Mouse (Mus musculus): ENCODE data around the gene Col2a1. TPM values are rescaled to one million over a fixed set of nuclear protein-coding genes. Genes with fewer than 3 reads are reported as not detected.

Col2a1 gene
- polyA plus RNA-seq, 1 experiment from 2014 or later: 14.8 TPM

- ATAC-seq (replicated peaks; ENCODE audit: low FRiP score, low read depth): no peak
- no peak overlapping the region for H3K27ac ChIP-seq
- H3K9ac ChIP-seq (ENCODE audit: low read depth, low read length): no peak overlapping the region
- no peaks in the 10 kb centered on the region for H3K36me3 ChIP-seq (ENCODE audit: insufficient read depth, low read length)
- 91% methylated on average over 2 of the region's 2 CpGs for WGBS
- no peaks in the 10 kb centered on the region for H3K27me3 ChIP-seq (ENCODE audit: insufficient read depth, low read length)
- H3K4me3 ChIP-seq (replicated peaks; ENCODE audit: low read depth, low read length): no peak overlapping the region
- no peak overlapping the region for H3K4me2 ChIP-seq (ENCODE audit: low read length)
- no peak for DNase-seq (ENCODE audit: low spot score)
- H3K4me1 ChIP-seq (replicated peaks; ENCODE audit: insufficient read depth, low read length): no peaks in the 10 kb centered on the region
- H3K9me3 ChIP-seq (replicated peaks; ENCODE audit: low read length): no peaks in the 10 kb centered on the region
- no peak for TF ChIP-seq CTCF (IDR thresholded peaks at IDR 0.05; ENCODE audit: low read depth)
Observed at GRCm38 (mm10) chr15:97940088-97940487, 64.4 kb downstream of the Col2a1 start.

GRCm38 (mm10) chr15:97938580-97938979 lies 65.9 kb downstream of the Col2a1 start:
- peak overlapping the region; percentile 40; the same call in 1 of the 2 replicates for H3K27ac ChIP-seq
- 41% methylated on average over 6 of the region's 6 CpGs for WGBS
- no peaks in the 10 kb centered on the region for H3K36me3 ChIP-seq (ENCODE audit: insufficient read depth, low read length)
- no peak overlapping the region for H3K4me3 ChIP-seq (replicated peaks; ENCODE audit: low read depth, low read length)
- H3K9me3 ChIP-seq (replicated peaks; ENCODE audit: low read length): no peaks in the 10 kb centered on the region
- H3K4me1 ChIP-seq (replicated peaks; ENCODE audit: insufficient read depth, low read length): no peaks in the 10 kb centered on the region
- no peaks in the 10 kb centered on the region for H3K27me3 ChIP-seq (ENCODE audit: insufficient read depth, low read length)
- H3K9ac ChIP-seq (ENCODE audit: low read depth, low read length): no peak overlapping the region
- DNase-seq (ENCODE audit: low spot score) (no peak), ATAC-seq (replicated peaks; ENCODE audit: low FRiP score, low read depth) (0 out of 2 replicates have a peak, but pooled peaks have one; percentile 15)
- TF ChIP-seq CTCF (IDR thresholded peaks at IDR 0.05; ENCODE audit: low read depth): no peak
- no peak overlapping the region for H3K4me2 ChIP-seq (ENCODE audit: low read length)

GRCm38 (mm10) chr15:97932441-97932840 lies 72.1 kb downstream of the Col2a1 start:
- no peak for TF ChIP-seq CTCF (IDR thresholded peaks at IDR 0.05; ENCODE audit: low read depth)
- ATAC-seq (replicated peaks; ENCODE audit: low FRiP score, low read depth) (0 out of 2 replicates have a peak, but pooled peaks have one; percentile 47), DNase-seq (ENCODE audit: low spot score) (no peak)
- H3K9me3 ChIP-seq (replicated peaks; ENCODE audit: low read length): no peaks in the 10 kb centered on the region
- WGBS: 50% methylated on average over 12 of the region's 12 CpGs
- no peaks in the 10 kb centered on the region for H3K36me3 ChIP-seq (ENCODE audit: insufficient read depth, low read length)
- H3K4me2 ChIP-seq (ENCODE audit: low read length): no peak overlapping the region
- no peak overlapping the region for H3K4me3 ChIP-seq (replicated peaks; ENCODE audit: low read depth, low read length)
- no peaks in the 10 kb centered on the region for H3K27me3 ChIP-seq (ENCODE audit: insufficient read depth, low read length)
- H3K9ac ChIP-seq (ENCODE audit: low read depth, low read length): no peak overlapping the region
- H3K4me1 ChIP-seq (replicated peaks; ENCODE audit: insufficient read depth, low read length): peaks cover 10% of the 10 kb centered on the region
- no peak overlapping the region; the same call in 1 of the 2 replicates for H3K27ac ChIP-seq

- Histone ChIP-seq H3K27me3 (ENCODE audit: insufficient read depth, low read length) (no peaks in the 10 kb centered on the region), H3K9me3 (replicated peaks; ENCODE audit: low read length) (no peaks in the 10 kb centered on the region), H3K36me3 (ENCODE audit: insufficient read depth, low read length) (no peaks in the 10 kb centered on the region), H3K27ac (no peak overlapping the region), H3K4me3 (replicated peaks; ENCODE audit: low read depth, low read length) (no peak overlapping the region), H3K4me2 (ENCODE audit: low read length) (no peak overlapping the region), H3K9ac (ENCODE audit: low read depth, low read length) (no peak overlapping the region), H3K4me1 (replicated peaks; ENCODE audit: insufficient read depth, low read length) (peaks cover 18% of the 10 kb centered on the region)
- DNase-seq (ENCODE audit: low spot score): no peak
- TF ChIP-seq CTCF (IDR thresholded peaks at IDR 0.05; ENCODE audit: low read depth): no peak
- 45% methylated on average over 13 of the region's 13 CpGs for WGBS
- ATAC-seq (replicated peaks; ENCODE audit: low FRiP score, low read depth): no peak; the same call in 1 of the 2 replicates
Observed at GRCm38 (mm10) chr15:97929259-97929824, 75.2 kb downstream of the Col2a1 start.

GRCm38 (mm10) chr15:97927821-97928220 lies 76.7 kb downstream of the Col2a1 start:
- no peak overlapping the region for H3K9ac ChIP-seq (ENCODE audit: low read depth, low read length)
- no peaks in the 10 kb centered on the region for H3K9me3 ChIP-seq (replicated peaks; ENCODE audit: low read length)
- H3K4me2 ChIP-seq (ENCODE audit: low read length): no peak overlapping the region
- WGBS: 50% methylated on average over 6 of the region's 6 CpGs
- H3K4me1 ChIP-seq (replicated peaks; ENCODE audit: insufficient read depth, low read length): peaks cover 18% of the 10 kb centered on the region
- H3K36me3 ChIP-seq (ENCODE audit: insufficient read depth, low read length): no peaks in the 10 kb centered on the region
- H3K27ac ChIP-seq: peak overlapping the region; percentile 77
- ATAC-seq (replicated peaks; ENCODE audit: low FRiP score, low read depth) (no peak), DNase-seq (ENCODE audit: low spot score) (no peak)
- no peaks in the 10 kb centered on the region for H3K27me3 ChIP-seq (ENCODE audit: insufficient read depth, low read length)
- H3K4me3 ChIP-seq (replicated peaks; ENCODE audit: low read depth, low read length): no peak overlapping the region
- no peak for TF ChIP-seq CTCF (IDR thresholded peaks at IDR 0.05; ENCODE audit: low read depth)

GRCm38 (mm10) chr15:97927018-97927417 lies 77.5 kb downstream of the Col2a1 start:
- H3K4me1 ChIP-seq (replicated peaks; ENCODE audit: insufficient read depth, low read length): peaks cover 18% of the 10 kb centered on the region

More at GRCm38 (mm10) chr15:97927018-97927417, 77.5 kb downstream of the Col2a1 start:
- TF ChIP-seq CTCF (IDR thresholded peaks at IDR 0.05; ENCODE audit: low read depth): no peak
- Histone ChIP-seq H3K9me3 (replicated peaks; ENCODE audit: low read length) (no peaks in the 10 kb centered on the region), H3K9ac (ENCODE audit: low read depth, low read length) (no peak overlapping the region), H3K36me3 (ENCODE audit: insufficient read depth, low read length) (no peaks in the 10 kb centered on the region), H3K27ac (peak overlapping the region; percentile 77; the same call in 1 of the 2 replicates), H3K4me3 (replicated peaks; ENCODE audit: low read depth, low read length) (no peak overlapping the region), H3K27me3 (ENCODE audit: insufficient read depth, low read length) (no peaks in the 10 kb centered on the region), H3K4me2 (ENCODE audit: low read length) (no peak overlapping the region)
- DNase-seq (ENCODE audit: low spot score): no peak
- peak; percentile 61 for ATAC-seq (replicated peaks; ENCODE audit: low FRiP score, low read depth)
- WGBS: 32% methylated on average over 4 of the region's 4 CpGs

Other genes with a start within 250 kb of the Col2a1 start
- gene Rapgef3, start 236.7 kb downstream of the Col2a1 start, polyA plus RNA-seq (2015; fragmentation: Nextera tagmentation; extraction: Ambion mirVana): 27.5 and 29.2 TPM in 2 replicates
- gene Slc48a1, start 226.2 kb downstream of the Col2a1 start, polyA plus RNA-seq (2015; fragmentation: Nextera tagmentation; extraction: Ambion mirVana): 86.9 and 108 TPM in 2 replicates
- gene Hdac7, start 160.2 kb downstream of the Col2a1 start, polyA plus RNA-seq (2015; fragmentation: Nextera tagmentation; extraction: Ambion mirVana): 24.5 and 24.7 TPM in 2 replicates
- gene Vdr, start 94.1 kb downstream of the Col2a1 start, polyA plus RNA-seq (2015; fragmentation: Nextera tagmentation; extraction: Ambion mirVana): 20.6 and 22.5 TPM in 2 replicates
- 55.0 and 58.3 TPM in 2 replicates for gene Tmem106c, start 40.5 kb downstream of the Col2a1 start, polyA plus RNA-seq (2015; fragmentation: Nextera tagmentation; extraction: Ambion mirVana)
- gene Pfkm, start 87.9 kb upstream of the Col2a1 start, polyA plus RNA-seq (2015; fragmentation: Nextera tagmentation; extraction: Ambion mirVana): 34.2 and 35.3 TPM in 2 replicates
- 17.1 and 17.9 TPM in 2 replicates for gene Senp1, start 89.0 kb upstream of the Col2a1 start, polyA plus RNA-seq (2015; fragmentation: Nextera tagmentation; extraction: Ambion mirVana)
- 49.5 and 52.5 TPM in 2 replicates for gene Asb8, start 160.9 kb upstream of the Col2a1 start, polyA plus RNA-seq (2015; fragmentation: Nextera tagmentation; extraction: Ambion mirVana)
- gene Ccdc184, start 162.5 kb upstream of the Col2a1 start, polyA plus RNA-seq (2015; fragmentation: Nextera tagmentation; extraction: Ambion mirVana): 1.3 and 1.7 TPM in 2 replicates
- not detected in 2 replicates for gene Olfr288, start 190.8 kb upstream of the Col2a1 start, polyA plus RNA-seq (2015; fragmentation: Nextera tagmentation; extraction: Ambion mirVana)
- gene Gm44579, start 216.3 kb upstream of the Col2a1 start, polyA plus RNA-seq (2015; fragmentation: Nextera tagmentation; extraction: Ambion mirVana): not detected in 2 replicates
- not detected in 2 replicates for gene Olfr287, start 216.4 kb upstream of the Col2a1 start, polyA plus RNA-seq (2015; fragmentation: Nextera tagmentation; extraction: Ambion mirVana)
- not detected in 2 replicates for gene Olfr286, start 229.8 kb upstream of the Col2a1 start, polyA plus RNA-seq (2015; fragmentation: Nextera tagmentation; extraction: Ambion mirVana)

All from kidney, postnatal 0 days (tissue).